Mouse (Mus musculus): ENCODE measurements around the gene D430041D05Rik.

DNA sequence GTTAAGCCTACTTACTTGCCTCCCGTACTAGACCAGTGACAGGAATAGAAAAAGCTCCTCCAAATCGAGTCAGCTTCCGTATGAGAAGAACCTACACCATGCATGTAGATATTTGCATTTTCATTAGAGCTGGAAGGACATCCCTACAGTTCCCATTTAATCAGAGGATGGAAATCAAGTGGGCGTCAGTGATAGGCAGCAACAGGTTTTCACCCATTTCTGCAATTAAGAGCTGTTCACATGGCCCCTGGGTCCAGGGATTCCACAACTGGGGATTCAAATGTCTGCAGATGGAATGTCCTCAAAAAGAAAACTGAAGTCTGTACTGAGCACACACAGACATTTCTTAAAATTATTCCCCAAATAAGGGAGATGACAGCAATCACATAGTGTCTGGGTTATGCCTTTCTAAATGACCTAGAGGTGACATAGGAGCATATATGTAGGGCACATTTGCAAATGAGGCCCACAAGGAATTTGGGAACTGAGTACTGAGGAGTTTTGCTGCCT lies 246.8 kb downstream of the D430041D05Rik start:
- TF ChIP-seq FLI1 (IDR thresholded peaks at IDR 0.05; ENCODE audit: low read length) (no peak), GATA1 (IDR thresholded peaks at IDR 0.05; ENCODE audit: borderline replicate concordance, low read length) (no peak)
